Mouse (Mus musculus): ENCODE data around the gene Lrpprc.

DNA sequence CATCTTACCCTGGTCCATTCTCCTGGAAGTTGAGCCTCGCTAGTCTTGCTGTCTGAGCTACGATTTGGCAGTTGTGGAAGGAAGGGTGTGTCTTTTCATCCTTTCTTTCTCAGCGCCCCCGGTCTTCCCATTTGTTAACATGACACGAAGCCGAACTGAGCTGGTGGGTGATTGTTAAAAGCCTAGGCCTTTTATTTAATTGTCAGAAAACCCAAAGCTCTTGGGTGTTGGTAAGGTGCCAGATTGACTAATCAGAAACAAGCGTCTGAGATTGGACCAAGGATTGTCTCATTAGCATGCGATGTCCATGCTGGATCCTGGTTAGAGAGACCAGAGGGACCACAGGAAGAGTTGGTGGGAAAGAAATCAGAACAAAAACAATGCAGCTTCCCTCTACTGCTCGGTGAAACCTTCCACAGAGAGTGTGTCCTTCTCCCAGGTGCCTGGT is 25.4 kb upstream of the Lrpprc start:
- TF ChIP-seq POLR2A (IDR thresholded peaks at IDR 0.05; ENCODE audit: low read depth, low read length) (no peak), CTCF (IDR thresholded peaks at IDR 0.05; ENCODE audit: borderline replicate concordance, insufficient read depth, low read length) (no peak)
